Mouse (Mus musculus) forebrain, embryonic 12.5 days (tissue): ENCODE results near the gene Nrg4. TPM values are rescaled to one million over a fixed set of nuclear protein-coding genes. Genes with fewer than 3 reads are reported as not detected.
"Not testable (repeated sequence)": the region's sequence is repeated elsewhere in the genome, so short reads cannot be mapped to it uniquely, and the experiment has no call there.

Source experiments
- ATAC-seq: fragments of 200-750 bp; cut with Nextera tagmentation; 2 replicates; pipeline ENCODE4 v1.8.0; 2017; ENCODE audit warnings: moderate TSS enrichment; ENCODE audit not compliant: low FRiP score
- H3K27ac ChIP-seq: fragments of 300-500 bp; sonication (generic); 2 replicates; pipeline ENCODE4 v1.5.1; 2016; ENCODE audit warnings: mild to moderate bottlenecking
- H3K27me3 ChIP-seq: fragments of 300-500 bp; sonication (generic); 2 replicates; pipeline ENCODE4 v1.6.1; 2016; ENCODE audit warnings: mild to moderate bottlenecking
- H3K36me3 ChIP-seq: fragments of 300-500 bp; sonication (generic); replicated peaks from 2 replicates; pipeline ENCODE4 v1.6.1; 2016; ENCODE audit warnings: mild to moderate bottlenecking
- H3K4me1 ChIP-seq: fragments of 300-500 bp; sonication (generic); 2 replicates; pipeline ENCODE4 v1.6.1; 2016
- H3K4me2 ChIP-seq: fragments of 300-500 bp; sonication (generic); 2 replicates; pipeline ENCODE4 v1.6.1; 2016; ENCODE audit warnings: mild to moderate bottlenecking, moderate library complexity
- H3K4me3 ChIP-seq: fragments of 300-500 bp; sonication (generic); replicated peaks from 2 replicates; pipeline ENCODE4 v1.5.1; 2016; ENCODE audit warnings: mild to moderate bottlenecking
- H3K9ac ChIP-seq: fragments of 300-500 bp; sonication (generic); 2 replicates; pipeline ENCODE4 v1.6.1; 2016; ENCODE audit warnings: mild to moderate bottlenecking
- H3K9me3 ChIP-seq: fragments of 300-500 bp; sonication (generic); 2 replicates; pipeline ENCODE4 v1.6.1; 2016
- WGBS: fragments of 180-500 bp; shearing (Covaris S2); methylation state at CpG from one replicate; pipeline ENCODE4 v1.1.7; 2016; 5-methylcytosine and 5-hydroxymethylcytosine counted together
- polyA plus RNA-seq: library from polyadenylated mRNA; unstranded; fragments of >200 nt; fragmentation: Nextera tagmentation; extraction: Ambion mirVana; gene quantifications from 2 replicates; pipeline ENCODE4 v1.2.1, GENCODE M21; 2016

The Nrg4 gene
- polyA plus RNA-seq, 1 experiment from 2014 or later, result 2.2 TPM

- H3K9ac ChIP-seq, result no peak overlapping the region
- no peak overlapping the region for H3K4me2 ChIP-seq
- H3K9me3 ChIP-seq, result no peaks in the 10 kb centered on the region
- H3K36me3 ChIP-seq, result no peaks in the 10 kb centered on the region
- no peak for ATAC-seq
- no peak overlapping the region for H3K4me3 ChIP-seq
- WGBS, result 87% methylated on average over 8 of the region's 8 CpGs
- no peaks in the 10 kb centered on the region for H3K27me3 ChIP-seq
- H3K27ac ChIP-seq, result no peak overlapping the region
- H3K4me1 ChIP-seq, result no peaks in the 10 kb centered on the region
Measured at GRCm38 (mm10) chr9:55264356-55265302, 62.0 kb downstream of the Nrg4 start.

- Histone ChIP-seq H3K4me2 (no peak overlapping the region), H3K27ac (no peak overlapping the region), H3K9ac (no peak overlapping the region), H3K4me3 (no peak overlapping the region), H3K27me3 (no peaks in the 10 kb centered on the region), H3K4me1 (no peaks in the 10 kb centered on the region), H3K36me3 (no peaks in the 10 kb centered on the region), H3K9me3 (no peaks in the 10 kb centered on the region)
- ATAC-seq, result no peak
- 78% methylated on average over 6 of the region's 6 CpGs for WGBS
Measured at GRCm38 (mm10) chr9:55259741-55260140, 66.9 kb downstream of the Nrg4 start.

- Histone ChIP-seq H3K27me3 (no peaks in the 10 kb centered on the region), H3K4me1 (no peaks in the 10 kb centered on the region), H3K4me3 (no peak overlapping the region), H3K4me2 (no peak overlapping the region), H3K9me3 (no peaks in the 10 kb centered on the region), H3K27ac (no peak overlapping the region), H3K9ac (no peak overlapping the region), H3K36me3 (no peaks in the 10 kb centered on the region)
- 98% methylated on average over 2 of the region's 2 CpGs for WGBS
- ATAC-seq, result no peak
Measured at GRCm38 (mm10) chr9:55257105-55257504, 69.5 kb downstream of the Nrg4 start.

- WGBS, result 70% methylated on average over 4 of the region's 4 CpGs
- no peak overlapping the region for H3K4me3 ChIP-seq
- no peak overlapping the region for H3K9ac ChIP-seq
- H3K9me3 ChIP-seq, result no peaks in the 10 kb centered on the region
- ATAC-seq, result no peak
- H3K27ac ChIP-seq, result no peak overlapping the region
- H3K4me2 ChIP-seq, result no peak overlapping the region
- H3K36me3 ChIP-seq, result no peaks in the 10 kb centered on the region
- H3K4me1 ChIP-seq, result no peaks in the 10 kb centered on the region
- no peaks in the 10 kb centered on the region for H3K27me3 ChIP-seq
Measured at GRCm38 (mm10) chr9:55255604-55256003, 71.0 kb downstream of the Nrg4 start.

GRCm38 (mm10) chr9:55255056-55255455, 71.6 kb downstream of the Nrg4 start:
- Histone ChIP-seq H3K27ac (no peak overlapping the region), H3K9ac (no peak overlapping the region), H3K9me3 (no peaks in the 10 kb centered on the region), H3K27me3 (no peaks in the 10 kb centered on the region), H3K36me3 (no peaks in the 10 kb centered on the region), H3K4me2 (no peak overlapping the region), H3K4me1 (no peaks in the 10 kb centered on the region), H3K4me3 (no peak overlapping the region)
- WGBS, result 95% methylated on average over 5 of the region's 5 CpGs
- no peak for ATAC-seq

- no peak overlapping the region for H3K27ac ChIP-seq
- H3K9me3 ChIP-seq, result no peaks in the 10 kb centered on the region
- no peak overlapping the region for H3K4me3 ChIP-seq
- no peaks in the 10 kb centered on the region for H3K36me3 ChIP-seq
- no peak for ATAC-seq
- H3K4me2 ChIP-seq, result no peak overlapping the region
- 97% methylated on average over 1 of the region's 1 CpGs for WGBS
- H3K4me1 ChIP-seq, result no peaks in the 10 kb centered on the region
- no peak overlapping the region for H3K9ac ChIP-seq
- H3K27me3 ChIP-seq, result no peaks in the 10 kb centered on the region
Measured at GRCm38 (mm10) chr9:55253849-55254248, 72.8 kb downstream of the Nrg4 start.

GRCm38 (mm10) chr9:55252097-55252496, 74.5 kb downstream of the Nrg4 start:
- not testable (repeated sequence) for ATAC-seq, H3K4me3 ChIP-seq, H3K36me3 ChIP-seq, H3K4me2 ChIP-seq, H3K27me3 ChIP-seq, H3K9me3 ChIP-seq, H3K4me1 ChIP-seq, H3K27ac ChIP-seq, H3K9ac ChIP-seq
- 62% methylated on average over 2 of the region's 2 CpGs for WGBS

- Histone ChIP-seq H3K4me1 (no peaks in the 10 kb centered on the region), H3K27me3 (no peaks in the 10 kb centered on the region), H3K36me3 (no peaks in the 10 kb centered on the region), H3K9me3 (no peaks in the 10 kb centered on the region), H3K27ac (no peak overlapping the region), H3K9ac (no peak overlapping the region), H3K4me3 (no peak overlapping the region), H3K4me2 (no peak overlapping the region)
- ATAC-seq, result no peak
- WGBS, result 90% methylated on average over 6 of the region's 6 CpGs
Measured at GRCm38 (mm10) chr9:55250595-55251247, 75.9 kb downstream of the Nrg4 start.

GRCm38 (mm10) chr9:55248465-55248864, 78.2 kb downstream of the Nrg4 start:
- no peak for ATAC-seq
- 88% methylated on average over 4 of the region's 4 CpGs for WGBS
- Histone ChIP-seq H3K4me3 (no peak overlapping the region), H3K9me3 (no peaks in the 10 kb centered on the region), H3K27me3 (no peaks in the 10 kb centered on the region), H3K36me3 (no peaks in the 10 kb centered on the region), H3K4me2 (no peak overlapping the region), H3K4me1 (no peaks in the 10 kb centered on the region), H3K9ac (no peak overlapping the region), H3K27ac (no peak overlapping the region)

GRCm38 (mm10) chr9:55246918-55247317, 79.7 kb downstream of the Nrg4 start:
- no peaks in the 10 kb centered on the region for H3K27me3 ChIP-seq
- no peak for ATAC-seq
- 92% methylated on average over 4 of the region's 4 CpGs for WGBS

GRCm38 (mm10) chr9:55246440-55246839, 80.2 kb downstream of the Nrg4 start:
- H3K4me3 ChIP-seq, result no peak overlapping the region
- no peaks in the 10 kb centered on the region for H3K4me1 ChIP-seq
- H3K9ac ChIP-seq, result no peak overlapping the region
- H3K27ac ChIP-seq, result no peak overlapping the region
- no peaks in the 10 kb centered on the region for H3K36me3 ChIP-seq
- H3K4me2 ChIP-seq, result no peak overlapping the region
- 85% methylated on average over 8 of the region's 8 CpGs for WGBS
- no peaks in the 10 kb centered on the region for H3K9me3 ChIP-seq
- no peak for ATAC-seq
- no peaks in the 10 kb centered on the region for H3K27me3 ChIP-seq

More at GRCm38 (mm10) chr9:55246918-55247317, 79.7 kb downstream of the Nrg4 start:
- H3K9ac ChIP-seq, result no peak overlapping the region
- no peaks in the 10 kb centered on the region for H3K36me3 ChIP-seq
- no peaks in the 10 kb centered on the region for H3K9me3 ChIP-seq
- H3K4me1 ChIP-seq, result no peaks in the 10 kb centered on the region
- H3K4me2 ChIP-seq, result no peak overlapping the region
- H3K4me3 ChIP-seq, result no peak overlapping the region
- no peak overlapping the region for H3K27ac ChIP-seq

GRCm38 (mm10) chr9:55245057-55245750, 81.4 kb downstream of the Nrg4 start:
- not testable (repeated sequence) for H3K4me2 ChIP-seq, H3K27ac ChIP-seq, H3K4me3 ChIP-seq, H3K27me3 ChIP-seq, H3K9ac ChIP-seq, ATAC-seq, H3K9me3 ChIP-seq, H3K4me1 ChIP-seq, H3K36me3 ChIP-seq
- 91% methylated on average over 1 of the region's 1 CpGs for WGBS
